In the genomic region with DNA sequence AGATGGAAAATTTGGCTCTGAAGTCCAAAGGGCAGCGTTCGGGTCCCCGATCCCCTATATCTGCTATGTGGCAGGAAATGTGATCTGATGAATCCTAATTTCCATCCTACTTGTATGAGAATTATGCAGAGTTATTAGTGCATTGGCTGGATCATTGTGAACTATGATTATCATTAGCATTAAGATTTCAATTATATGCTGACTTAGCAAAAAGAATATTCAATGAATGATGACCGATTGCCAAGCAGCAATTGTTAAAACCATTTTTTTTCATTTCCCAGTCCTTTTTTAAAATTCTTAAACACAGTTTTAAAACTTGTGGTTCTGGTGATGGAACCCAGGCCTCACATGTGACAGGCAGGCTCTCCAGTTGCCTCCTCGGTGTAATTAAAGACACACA, we compare ENCODE assay signal across 46 mouse cellular contexts. TPM values are rescaled to one million over a fixed set of nuclear protein-coding genes. Genes with fewer than 3 reads are reported as not detected.
"Had no signal": no experiment of that assay in that cellular context is flagged by ENCODE, and none has a peak within 500 bp of the region (broad histone marks: within the 10 kb centered on the region; RNA-seq: fewer than 3 reads in every experiment).

No protein-coding gene starts in this region.

- H3K9ac ChIP-seq: limb, embryonic 12.5 days; limb, embryonic 13.5 days; limb, embryonic 15.5 days; liver, embryonic 12.5 days; liver, embryonic 13.5 days; liver, embryonic 14.5 days; liver, embryonic 15.5 days; liver, postnatal 0 days; lung, embryonic 14.5 days; lung, embryonic 15.5 days; midbrain, embryonic 12.5 days; midbrain, embryonic 13.5 days; midbrain, embryonic 15.5 days; neural tube, embryonic 12.5 days had no signal

- H3K27ac ChIP-seq: limb, embryonic 10.5 days; limb, embryonic 12.5 days; limb, embryonic 13.5 days; limb, embryonic 15.5 days; liver, embryonic 12.5 days; liver, embryonic 13.5 days; liver, embryonic 14.5 days; liver, embryonic 15.5 days; lung, embryonic 15.5 days; macrophage; midbrain, embryonic 10.5 days; midbrain, embryonic 12.5 days; midbrain, embryonic 13.5 days; midbrain, embryonic 15.5 days; neural tube, embryonic 12.5 days had no signal

- H3K27me3 ChIP-seq: limb, embryonic 12.5 days; limb, embryonic 13.5 days; limb, embryonic 15.5 days; liver, embryonic 12.5 days; liver, embryonic 13.5 days; liver, embryonic 15.5 days; lung, embryonic 15.5 days; megakaryocyte, embryonic 14.5 days; midbrain, embryonic 12.5 days; midbrain, embryonic 13.5 days; midbrain, embryonic 15.5 days; neural tube, embryonic 12.5 days had no signal

- H3K4me2 ChIP-seq: limb, embryonic 12.5 days; limb, embryonic 13.5 days; limb, embryonic 15.5 days; liver, embryonic 11.5 days; liver, embryonic 12.5 days; liver, embryonic 13.5 days; liver, embryonic 15.5 days; lung, embryonic 14.5 days; lung, embryonic 15.5 days; midbrain, embryonic 11.5 days; midbrain, embryonic 12.5 days; midbrain, embryonic 13.5 days; midbrain, embryonic 15.5 days; neural tube, embryonic 12.5 days had no signal

- ATAC-seq: liver, embryonic 12.5 days; liver, postnatal 0 days; lung, postnatal 0 days; midbrain, embryonic 13.5 days; midbrain, embryonic 15.5 days; midbrain, embryonic 16.5 days had no signal

- H3K4me1 ChIP-seq: limb, embryonic 10.5 days; limb, embryonic 12.5 days; limb, embryonic 13.5 days; limb, embryonic 15.5 days; liver, embryonic 12.5 days; liver, embryonic 13.5 days; liver, embryonic 15.5 days; lung, embryonic 15.5 days; megakaryocyte, embryonic 14.5 days; midbrain, embryonic 10.5 days; midbrain, embryonic 12.5 days; midbrain, embryonic 13.5 days; midbrain, embryonic 15.5 days; neural tube, embryonic 12.5 days had no signal

- DNase-seq: left cerebral cortex, postnatal 4 days; liver; liver, embryonic 13.5 days; liver, postnatal 0 days; lung, adult 18-20 months; lung, adult 2 months; lung, embryonic 14.5 days; lung, postnatal 10 days; lung, postnatal 14 days; lung, postnatal 36 days; lung, postnatal 4 days; midbrain, embryonic 14.5 days had no signal

- H3K4me3 ChIP-seq: limb, embryonic 10.5 days; limb, embryonic 12.5 days; limb, embryonic 13.5 days; limb, embryonic 15.5 days; liver, embryonic 12.5 days; liver, embryonic 13.5 days; liver, embryonic 15.5 days; lung, embryonic 15.5 days; megakaryocyte, embryonic 14.5 days; midbrain, embryonic 10.5 days; midbrain, embryonic 12.5 days; midbrain, embryonic 13.5 days; midbrain, embryonic 15.5 days; myocyte; neural tube, embryonic 12.5 days had no signal

- H3K9me3 ChIP-seq: limb, embryonic 10.5 days; limb, embryonic 12.5 days; limb, embryonic 13.5 days; limb, embryonic 15.5 days; liver, embryonic 12.5 days; liver, embryonic 13.5 days; liver, embryonic 15.5 days; lung, embryonic 15.5 days; megakaryocyte, embryonic 14.5 days; midbrain, embryonic 10.5 days; midbrain, embryonic 12.5 days; midbrain, embryonic 13.5 days; midbrain, embryonic 15.5 days; neural tube, embryonic 12.5 days had no signal

- H3K36me3 ChIP-seq: limb, embryonic 10.5 days; limb, embryonic 12.5 days; limb, embryonic 13.5 days; limb, embryonic 15.5 days; liver, embryonic 12.5 days; liver, embryonic 13.5 days; liver, embryonic 15.5 days; lung, embryonic 15.5 days; midbrain, embryonic 10.5 days; midbrain, embryonic 12.5 days; midbrain, embryonic 13.5 days; midbrain, embryonic 15.5 days; neural tube, embryonic 12.5 days had no signal

RNA-seq across cellular contexts. Expression of a gene that starts 9.1 kb away (rescaled TPM):
- total RNA-seq: left cerebral cortex, postnatal 14 days; left cerebral cortex, postnatal 25 days; left cerebral cortex, postnatal 36 days; monocyte, adult 5-6 weeks had no signal
- polyA plus RNA-seq: limb, embryonic 11.5 days; limb, embryonic 12.5 days; midbrain, embryonic 10.5 days; midbrain, embryonic 11.5 days; midbrain, embryonic 12.5 days; midbrain, embryonic 13.5 days; midbrain, embryonic 14.5 days; midbrain, embryonic 16.5 days had no signal

RNA-seq across cellular contexts. Expression of a gene that starts 24.6 kb away (rescaled TPM):
- total RNA-seq: left cerebral cortex, postnatal 10 days; left cerebral cortex, postnatal 14 days; left cerebral cortex, postnatal 25 days; left cerebral cortex, postnatal 36 days; left cerebral cortex, postnatal 4 days; liver, adult 2 months; megakaryocyte progenitor cell, adult 5-6 weeks; megakaryocyte, adult 5-6 weeks; megakaryocyte-erythroid progenitor cell, adult 5-6 weeks; monocyte, adult 5-6 weeks had no signal
- polyA plus RNA-seq: limb, embryonic 10.5 days; limb, embryonic 11.5 days; limb, embryonic 12.5 days; limb, embryonic 13.5 days; limb, embryonic 14.5 days; limb, embryonic 15.5 days; liver, embryonic 11.5 days; liver, embryonic 12.5 days; liver, embryonic 13.5 days; liver, embryonic 14.5 days; liver, embryonic 15.5 days; liver, embryonic 16.5 days; liver, postnatal 0 days; lung, adult 2 months; lung, embryonic 14.5 days; lung, embryonic 15.5 days; lung, embryonic 16.5 days; lung, postnatal 0 days; macrophage; midbrain, embryonic 10.5 days; midbrain, embryonic 11.5 days; midbrain, embryonic 12.5 days; midbrain, embryonic 13.5 days; midbrain, embryonic 14.5 days; midbrain, embryonic 15.5 days; midbrain, embryonic 16.5 days; myocyte; neural tube, embryonic 11.5 days; neural tube, embryonic 12.5 days had no signal

RNA-seq across cellular contexts. Expression of a gene that starts 52.1 kb away (rescaled TPM):
- polyA plus RNA-seq: liver, adult 2 months had no signal
